Mouse (Mus musculus) left cerebral cortex, postnatal 14 days (tissue): ENCODE data around the gene Epb41l3. TPM values are rescaled to one million over a fixed set of nuclear protein-coding genes. Genes with fewer than 3 reads are reported as not detected.

ENCODE experiments used
- DNase-seq, 2 experiments: peaks; one replicate each; pipeline ENCODE4 v3.0.0; 2021 to 2022; ENCODE audit warnings: low spot score in 2 of 2, mixed read lengths in 1 of 2
- intact Hi-C: fragments of 180-260 bp; cut with DNase I; formaldehyde crosslinking; loops from one replicate; pipeline ENCODE4 v1.15.1; 2025
- long read RNA-seq, 2 experiments: library from polyadenylated mRNA; stranded (forward); transcript quantifications; one replicate each; pipeline ENCODE4 v2.0.0; 2021
- total RNA-seq, 2 experiments: library from RNA; stranded (reverse); gene quantifications; 2 replicates each; pipeline ENCODE4 v1.2.3; 2021

The Epb41l3 gene
- total RNA-seq, result 100 to 1,000 TPM; 183 to 191 TPM
- long read RNA-seq, experiment 1, full-length matches to known transcripts, result 35 of 184 reads
- long read RNA-seq, experiment 1, partial matches to known transcripts, result 41 of 184 reads
- long read RNA-seq, experiment 1, other reads (novel, unspliced or antisense), result 108 of 184 reads
- long read RNA-seq, experiment 2, full-length matches to known transcripts, result 28 of 121 reads
- long read RNA-seq, experiment 2, partial matches to known transcripts, result 18 of 121 reads
- long read RNA-seq, experiment 2, other reads (novel, unspliced or antisense), result 75 of 121 reads

DNA sequence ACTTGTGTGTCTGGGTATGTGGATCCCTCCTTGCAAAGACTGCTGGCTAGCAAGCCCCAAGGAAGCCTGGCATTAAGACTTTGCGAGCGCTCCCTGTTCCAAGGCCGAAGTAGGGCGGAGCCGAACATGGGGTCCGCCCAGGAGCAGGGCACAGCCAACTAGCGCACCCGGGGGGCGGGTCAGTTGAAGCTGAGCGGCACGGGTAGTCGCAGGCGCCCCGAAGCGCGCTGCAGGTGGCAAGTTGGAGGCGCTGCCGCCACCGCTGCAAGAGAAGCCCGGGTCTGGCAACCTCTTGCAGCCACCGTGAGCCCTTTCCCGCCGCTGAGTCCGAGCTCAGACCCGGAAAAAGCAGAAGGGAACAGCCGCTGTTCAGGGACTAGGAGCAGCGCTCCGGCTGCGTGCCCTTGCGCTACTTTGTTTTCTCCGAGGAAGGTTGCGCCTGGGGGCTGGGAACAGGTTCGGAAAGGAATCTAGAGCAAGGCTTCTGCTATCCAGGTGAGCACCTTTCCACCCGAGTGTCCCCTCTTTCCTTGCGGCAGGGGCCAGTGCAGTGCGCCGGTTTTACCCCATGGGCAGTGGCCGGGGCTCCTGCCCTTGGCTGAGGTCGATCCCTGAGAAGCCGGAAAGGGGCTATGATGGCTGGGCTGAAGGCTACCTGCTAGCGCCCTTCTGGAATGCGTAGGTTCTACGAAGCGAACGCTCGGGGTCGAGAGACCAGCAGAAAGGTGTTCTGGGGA, at the start of gene Epb41l3:
Epb41l3 (plus strand) TSS at position 183 of the 737 bp plus-strand sequence.
- intact Hi-C loops, result no loop called here
- DNase-seq, result peak; percentile 85 to 90

DNA sequence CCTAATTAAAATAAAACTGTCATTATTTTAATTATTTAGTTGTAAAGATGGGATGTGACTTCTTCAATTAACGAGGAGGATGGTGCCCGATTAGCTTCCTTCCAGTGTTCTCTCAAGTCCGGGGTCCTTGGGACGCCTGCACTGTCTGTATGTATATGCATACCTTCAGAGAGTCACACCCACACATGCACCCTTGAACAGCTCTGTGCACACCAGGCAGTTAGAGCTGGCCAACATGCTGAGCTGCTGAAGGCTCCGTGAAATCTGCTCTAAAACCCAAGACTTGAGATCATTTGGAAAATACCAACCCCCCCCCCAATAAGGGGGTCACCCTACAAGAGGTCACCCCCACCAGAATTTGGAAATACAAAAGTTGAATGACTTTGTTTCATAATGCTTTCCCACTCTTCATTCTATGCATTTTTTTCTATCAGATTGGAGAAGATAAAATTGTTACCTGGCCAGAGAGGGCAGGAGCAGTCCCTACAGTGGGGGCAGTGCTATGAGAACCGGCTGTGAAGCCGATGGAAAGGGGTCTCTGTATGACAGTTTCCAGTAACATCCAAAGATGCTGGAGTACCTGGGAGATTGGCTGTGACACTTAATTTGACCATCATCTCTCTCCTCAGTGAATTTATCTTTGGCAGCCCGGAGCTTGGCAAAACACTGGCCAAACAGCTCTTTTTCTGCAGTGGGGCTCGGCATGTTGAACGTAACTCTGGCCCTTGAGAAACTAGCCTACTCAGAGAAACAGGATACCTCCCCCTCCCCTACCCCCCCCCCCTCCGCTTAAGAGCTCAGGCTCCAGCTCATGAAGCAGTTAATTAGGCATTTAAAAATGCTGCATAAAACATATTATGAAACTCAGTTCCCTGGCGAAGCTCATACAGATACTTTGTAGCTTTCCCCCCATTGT, 36.5 kb upstream of the Epb41l3 start:
- DNase-seq, result no peak
- intact Hi-C loops, result no loop called here

DNA sequence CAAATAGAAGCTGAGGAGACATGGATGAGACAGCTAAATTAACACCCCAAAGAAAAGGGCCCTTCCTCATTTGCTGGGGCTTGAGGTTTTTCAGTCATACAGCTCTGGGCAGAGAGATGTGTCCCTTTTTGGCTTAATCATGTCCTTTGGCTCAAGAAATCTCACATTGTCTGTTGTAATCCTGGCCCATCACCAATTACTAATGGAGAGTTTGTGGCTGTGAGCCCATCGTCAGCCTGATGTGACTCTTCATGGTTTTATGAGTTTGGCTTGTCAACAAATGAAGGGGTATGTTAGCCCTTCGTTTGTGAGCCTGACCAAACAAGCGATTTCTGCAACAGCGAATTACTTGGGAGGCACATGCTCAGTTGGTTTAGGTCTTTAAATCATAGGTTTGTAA, 34.0 kb upstream of the Epb41l3 start:
- intact Hi-C loops, result no loop called here
- no peak for DNase-seq

DNA sequence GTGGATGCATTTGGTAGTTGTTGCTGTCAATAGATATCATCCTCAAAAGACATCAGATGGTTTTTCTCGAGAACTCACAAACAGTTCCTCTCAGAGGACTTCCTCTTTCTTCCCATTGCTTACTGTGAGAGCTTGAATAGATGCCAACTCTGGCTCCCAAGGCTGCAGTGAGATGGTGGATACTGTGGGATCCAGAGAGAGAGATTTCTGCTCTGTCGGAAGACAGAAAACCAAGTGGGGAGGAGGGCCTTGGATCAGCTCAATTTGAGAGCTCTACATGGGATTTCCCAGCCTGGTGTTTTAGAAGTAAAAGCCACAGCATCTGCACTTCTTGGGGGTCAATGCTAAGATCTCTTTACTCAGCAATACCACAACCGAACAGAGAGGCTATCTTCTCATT, 26.7 kb upstream of the Epb41l3 start:
- intact Hi-C loops, result no loop called here
- no peak for DNase-seq

DNA sequence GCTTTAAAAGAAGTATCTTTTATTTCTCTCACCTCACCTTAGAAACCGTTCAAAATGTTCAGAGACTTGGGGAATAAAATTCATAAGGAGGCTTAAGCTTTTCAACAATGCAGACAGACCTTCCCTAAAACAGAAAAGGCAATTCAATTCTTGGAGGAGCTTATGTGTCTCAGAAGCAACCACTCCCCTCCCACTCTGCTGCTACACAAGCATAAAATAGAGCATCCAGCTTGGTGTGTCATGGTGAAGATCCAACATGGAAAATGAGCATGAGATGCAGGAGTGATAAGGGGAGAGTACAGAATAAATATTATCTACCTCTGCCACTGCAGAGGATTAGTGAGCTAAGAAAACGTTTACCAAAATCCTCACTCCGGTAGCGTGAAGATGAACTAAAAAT, 21.5 kb upstream of the Epb41l3 start:
- intact Hi-C loops, result no loop called here
- peak in 1 of 2 experiments; percentile 34 for DNase-seq

DNA sequence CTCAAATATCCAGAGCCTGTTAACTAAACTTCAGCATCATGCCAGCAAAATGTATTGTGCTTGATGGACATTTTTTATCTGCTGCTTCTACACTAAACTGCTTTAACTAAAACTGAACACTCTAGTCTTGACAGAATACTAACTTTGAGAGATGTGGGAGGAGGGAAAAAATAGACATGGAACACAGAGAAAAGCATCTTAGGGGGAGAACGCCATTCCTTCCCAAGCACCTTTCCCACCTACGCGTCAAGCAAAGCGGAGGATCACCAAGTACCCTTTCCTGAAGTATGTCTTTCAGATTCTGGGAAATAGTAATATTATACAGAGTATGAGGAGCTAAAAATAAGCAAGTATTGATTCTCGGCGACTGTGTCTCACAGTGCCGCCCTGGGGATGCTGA, 15.7 kb upstream of the Epb41l3 start:
- intact Hi-C loops, result no loop called here
- DNase-seq, result peak in 1 of 2 experiments; percentile 14

DNA sequence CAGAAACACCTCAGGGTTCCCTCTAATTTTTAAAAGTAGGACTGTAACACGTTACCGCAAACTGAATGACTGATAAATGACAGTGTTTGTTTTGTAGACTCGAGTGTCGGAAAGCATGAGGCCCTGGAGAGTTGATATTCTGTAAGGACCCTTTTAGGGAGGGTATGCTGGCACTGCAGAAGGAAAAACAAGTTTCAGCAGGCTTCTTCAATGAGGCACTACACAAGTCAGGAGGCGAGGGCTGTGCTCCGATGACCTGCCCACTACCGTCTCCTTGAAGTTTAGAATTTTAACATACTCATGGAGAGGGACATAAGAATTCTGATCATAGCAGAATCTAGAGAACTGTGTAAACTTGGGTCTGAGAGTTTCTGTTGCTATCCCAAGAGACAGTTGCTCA, 15.1 kb upstream of the Epb41l3 start:
- intact Hi-C loops, result no loop called here

DNA sequence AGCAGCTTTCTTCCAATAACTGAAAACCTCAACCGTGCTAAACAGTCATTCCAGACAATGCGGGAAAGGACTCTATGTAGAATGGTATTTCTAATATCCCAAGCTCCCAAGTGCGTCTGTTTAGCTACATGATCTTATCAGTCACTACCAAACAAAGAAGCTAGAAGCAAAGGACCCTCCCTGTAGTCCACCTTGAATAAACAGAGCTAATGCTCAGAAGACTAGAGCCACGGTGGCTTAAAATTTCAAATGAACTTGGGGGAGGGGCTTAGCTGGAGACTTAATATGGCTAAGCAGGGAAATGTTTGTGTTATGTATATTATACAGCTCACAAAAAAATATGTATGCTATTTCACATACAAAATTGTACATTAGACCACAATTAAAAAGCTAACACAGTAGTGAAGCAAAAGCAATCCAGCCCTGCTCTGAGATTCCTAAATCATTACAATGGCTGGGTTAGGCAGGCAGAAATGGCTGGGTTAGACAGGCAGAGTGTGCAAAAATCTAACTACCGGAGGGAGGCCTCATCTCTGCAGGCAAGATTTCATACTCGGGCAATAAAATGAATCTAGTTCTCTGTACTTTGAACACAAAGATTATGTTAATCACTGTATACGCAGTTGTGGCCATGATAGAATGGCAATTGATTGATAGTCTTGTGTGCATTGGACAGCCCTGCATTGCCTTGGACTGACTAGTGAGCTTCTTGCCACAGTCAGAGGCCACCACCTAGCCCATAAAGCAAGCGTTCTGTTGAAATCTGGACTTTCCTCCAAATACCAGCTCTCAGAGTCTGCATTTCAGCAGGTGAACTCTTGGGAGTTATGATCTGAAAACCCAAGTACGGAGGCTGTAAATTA, 13.4 kb upstream of the Epb41l3 start:
- DNase-seq, result no peak
- intact Hi-C loops, result no loop called here

More for the DNA sequence above, 15.1 kb upstream of the Epb41l3 start:
- DNase-seq, result no peak

DNA sequence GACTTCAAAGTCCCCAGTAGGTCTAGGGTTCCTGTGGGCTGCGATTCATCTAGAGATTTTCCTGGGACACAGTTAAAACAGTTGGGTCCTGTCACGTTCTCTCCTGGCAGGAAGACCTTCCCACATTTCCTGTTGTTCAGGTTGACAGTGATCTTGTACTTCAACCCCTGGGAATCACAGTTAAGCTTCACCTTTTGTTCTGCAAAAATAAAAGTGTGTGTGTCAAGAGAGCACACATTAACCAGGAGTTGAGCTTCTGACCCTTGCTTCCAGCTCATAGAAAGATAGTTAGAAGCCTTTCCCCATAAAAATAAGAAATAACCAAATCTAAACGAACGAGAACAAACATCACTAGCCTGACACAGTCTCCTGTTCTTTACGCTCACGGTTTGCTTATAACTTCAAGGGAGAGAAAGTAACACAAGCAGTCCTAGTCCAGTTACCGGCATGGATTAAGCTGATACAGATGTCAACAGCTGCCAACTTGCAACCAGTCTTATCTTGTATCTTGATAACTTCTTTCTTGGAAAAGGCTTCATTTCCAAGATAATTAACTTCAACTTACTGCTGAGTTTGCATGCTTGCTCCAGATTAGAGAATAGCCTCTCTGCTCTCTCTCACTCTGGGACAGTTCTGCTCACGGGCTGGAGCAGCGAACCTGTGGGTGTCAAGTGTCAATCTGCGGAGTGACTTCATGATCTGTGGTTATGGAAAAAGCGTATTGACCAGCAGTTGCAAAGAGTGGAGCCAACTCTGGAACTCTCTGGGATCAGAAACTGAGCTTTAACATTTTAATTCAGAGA, 7.3 kb upstream of the Epb41l3 start:
- no peak for DNase-seq
- intact Hi-C loops, result no loop called here

DNA sequence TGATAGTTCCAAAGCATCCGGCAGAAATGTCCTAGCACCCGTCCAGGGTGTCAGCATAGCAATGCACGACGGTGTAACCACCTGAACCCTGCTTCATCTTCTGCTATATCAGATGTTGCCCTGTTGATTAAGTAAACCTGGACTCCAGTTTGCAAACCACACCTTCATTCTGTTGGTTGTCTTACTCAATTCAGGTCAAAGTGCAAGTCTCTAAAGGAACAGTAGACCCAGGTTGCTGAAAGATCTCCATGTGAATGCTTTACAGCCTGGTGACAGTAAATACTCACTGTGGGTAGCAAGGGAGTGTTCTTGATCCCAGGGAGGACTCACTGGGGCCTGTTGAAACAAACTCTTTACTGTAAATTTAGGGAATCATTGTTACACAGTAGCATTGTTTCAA, 1.4 kb upstream of the Epb41l3 start:
- DNase-seq, result no peak
- intact Hi-C loops, result no loop called here

DNA sequence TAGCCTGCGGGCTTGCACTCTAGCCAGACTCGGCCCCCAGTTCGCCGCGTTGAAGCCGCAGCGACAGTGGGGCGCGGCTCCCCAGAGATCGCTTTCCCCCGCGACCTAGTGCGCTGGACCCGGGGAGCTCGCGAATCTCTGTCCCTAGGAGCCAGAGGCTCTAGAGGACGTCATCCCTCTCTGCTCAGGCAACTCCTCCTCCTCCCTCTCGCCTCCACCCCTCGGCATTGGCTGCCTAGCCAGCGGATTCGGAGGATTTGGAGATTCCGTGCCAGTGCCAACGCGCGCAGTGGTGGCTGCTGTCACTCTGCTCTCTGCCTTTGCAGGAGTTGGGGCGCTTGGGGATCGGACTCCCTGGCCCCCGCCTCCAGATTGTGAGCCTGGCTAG, 749 bp downstream of the Epb41l3 start:
- DNase-seq, result peak; percentile 74 to 78
- intact Hi-C loops, result no loop called here

DNA sequence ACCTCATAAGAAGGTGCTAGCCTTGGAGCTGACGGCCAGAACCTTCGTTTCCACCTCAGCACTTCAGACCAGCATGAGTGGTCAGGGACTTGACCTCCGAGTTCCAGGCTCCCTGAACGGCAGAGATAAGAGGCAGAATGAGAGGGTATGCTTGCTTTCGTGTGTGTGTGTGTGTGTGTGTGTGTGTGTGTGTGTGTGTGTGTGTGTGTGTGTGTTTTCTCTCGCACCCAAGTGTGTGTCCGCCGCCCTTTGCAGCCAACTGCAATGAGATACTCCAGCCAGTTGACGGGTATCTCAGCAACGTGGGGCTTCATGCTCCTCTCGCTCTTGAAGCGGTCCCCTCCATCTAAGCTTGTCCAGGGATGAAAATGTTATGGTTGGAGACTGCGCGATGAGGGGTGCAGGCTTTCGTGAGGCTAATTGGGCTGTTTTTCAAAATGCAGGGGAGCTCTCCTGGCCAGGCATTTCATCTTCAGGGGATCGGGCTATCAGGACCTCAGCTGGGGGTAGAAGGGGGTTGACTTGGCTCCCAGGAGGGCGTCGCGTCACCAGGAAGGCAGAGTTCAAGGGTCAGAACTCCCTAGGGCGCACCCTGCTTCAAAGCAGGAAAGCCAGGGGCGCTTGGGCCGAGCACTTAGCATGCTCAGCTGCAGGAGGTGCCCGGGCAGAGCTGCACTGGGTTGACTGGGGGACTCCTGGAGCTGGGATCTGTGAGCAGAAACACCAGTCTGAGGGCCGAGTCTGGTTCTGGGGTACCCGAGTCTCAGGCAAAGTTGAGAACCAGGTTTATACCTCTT, 1.5 kb downstream of the Epb41l3 start:
- peak; percentile 10 to 12 for DNase-seq
- intact Hi-C loops, result no loop called here

DNA sequence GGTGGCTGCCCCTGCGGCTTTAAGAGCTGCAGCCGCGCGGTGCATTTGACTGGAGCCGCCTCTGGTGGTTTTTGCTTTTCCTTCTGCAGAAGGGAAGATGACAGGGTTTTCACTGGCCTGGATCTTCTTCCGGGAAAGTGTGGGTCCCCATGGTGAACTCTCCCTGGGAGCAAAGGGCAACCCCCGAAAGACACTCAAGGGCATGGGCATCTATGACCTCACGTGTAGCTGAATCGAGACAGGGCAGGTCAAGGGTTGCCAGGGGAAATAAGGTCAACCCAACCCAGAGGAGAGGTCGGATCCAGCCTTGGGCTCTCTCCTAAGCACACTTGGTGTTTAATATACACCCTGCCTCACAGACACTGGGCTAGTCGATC, 2.0 kb downstream of the Epb41l3 start:
- DNase-seq, result peak in 1 of 2 experiments; percentile 16
- intact Hi-C loops, result no loop called here

DNA sequence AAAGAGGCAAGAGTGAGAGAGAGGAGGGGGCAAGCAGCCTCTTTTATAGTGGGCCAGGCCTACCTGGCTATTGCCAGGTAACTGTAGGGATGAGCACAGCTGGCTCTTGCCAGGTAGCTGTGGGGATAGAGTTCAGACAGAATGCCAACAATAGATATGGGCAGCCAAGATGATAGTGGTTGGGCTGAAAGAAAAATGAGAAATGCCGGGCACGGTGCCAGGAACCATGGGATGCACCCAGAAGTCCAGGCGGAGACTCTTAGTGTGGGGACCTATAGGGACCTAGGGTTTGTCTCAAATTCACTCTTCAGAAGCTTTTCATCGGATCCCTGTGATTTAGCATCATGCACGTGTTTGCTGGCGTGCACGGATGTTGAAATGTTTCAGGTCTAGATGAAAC, 6.8 kb downstream of the Epb41l3 start:
- intact Hi-C loops, result no loop called here
- no peak for DNase-seq

DNA sequence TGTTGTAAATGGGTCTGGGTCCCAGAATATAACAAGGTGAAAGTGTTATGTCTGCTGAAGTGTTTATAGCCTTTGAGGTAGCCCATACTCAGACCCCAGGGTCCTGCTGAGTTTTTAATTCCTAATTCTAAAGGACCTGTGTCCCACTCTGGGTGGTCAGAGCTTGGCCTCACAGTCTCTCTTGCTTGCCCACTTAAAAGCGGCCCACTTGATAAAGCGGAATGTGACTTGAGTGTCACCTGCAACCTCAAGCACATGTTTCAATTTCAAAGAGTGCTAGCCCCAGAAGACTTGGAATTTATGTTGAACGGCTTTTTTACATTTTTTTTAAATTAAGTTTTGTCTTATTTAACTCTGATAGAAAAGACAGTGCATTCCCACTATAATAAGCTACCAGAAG, 16.1 kb downstream of the Epb41l3 start:
- intact Hi-C loops, result no loop called here
- no peak for DNase-seq

DNA sequence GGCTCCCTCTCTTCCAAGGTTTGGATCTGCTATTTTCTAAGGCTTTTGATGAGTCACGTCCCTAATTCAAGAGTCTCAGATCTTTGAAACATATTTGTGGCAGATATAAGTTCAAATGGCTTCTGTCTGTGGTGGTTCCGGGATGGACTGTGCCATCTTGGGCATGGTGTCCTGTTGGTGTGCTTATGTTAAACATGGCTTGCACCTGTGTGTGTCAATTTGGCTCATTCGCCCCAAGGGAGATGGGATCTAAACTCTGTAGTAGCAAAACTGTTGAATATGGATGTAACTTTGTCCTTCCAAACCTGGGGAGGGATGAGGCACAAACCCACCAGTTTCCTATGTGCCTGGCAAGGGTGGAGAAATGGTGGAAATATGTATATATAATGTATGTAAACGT, 21.6 kb downstream of the Epb41l3 start:
- no peak for DNase-seq
- intact Hi-C loops, result no loop called here

DNA sequence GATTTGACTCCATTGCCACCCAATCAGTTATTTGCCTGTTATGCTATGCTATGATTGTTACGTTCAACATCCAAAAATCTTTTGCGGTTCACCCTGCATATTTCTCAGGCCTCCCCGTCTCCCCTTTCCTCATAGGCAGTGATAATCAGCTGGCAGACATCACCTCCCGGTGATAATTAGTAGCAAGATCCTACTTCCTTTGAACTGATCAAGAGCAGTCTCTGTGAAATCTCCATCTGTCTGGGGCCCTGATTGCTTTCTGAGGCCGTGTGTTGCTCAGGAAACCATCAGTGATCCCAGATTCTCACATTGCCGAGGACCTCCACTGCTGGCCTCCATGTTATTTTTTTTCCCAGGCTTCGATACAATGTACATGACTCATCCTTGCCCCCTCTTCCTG, 22.5 kb downstream of the Epb41l3 start:
- DNase-seq, result no peak
- intact Hi-C loops, result no loop called here

DNA sequence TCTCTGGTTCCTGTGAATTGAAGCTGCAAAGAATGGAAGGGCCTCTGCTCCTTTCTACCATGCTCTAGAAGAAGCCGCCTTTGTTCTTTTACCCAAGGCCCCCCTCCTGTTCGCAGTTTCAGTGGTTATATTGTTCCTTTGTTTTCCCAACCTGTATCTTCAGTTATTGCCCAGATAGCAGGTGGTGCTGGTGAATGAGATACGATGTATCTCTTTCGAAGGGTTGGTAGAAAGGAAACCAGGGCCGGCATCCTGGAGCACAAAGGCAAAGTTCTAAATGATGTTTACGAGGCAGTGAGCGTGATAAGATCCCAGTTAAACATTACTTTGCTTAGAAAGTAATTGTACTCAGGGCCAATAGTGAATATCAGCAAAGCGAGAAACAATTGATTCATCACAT, 27.8 kb downstream of the Epb41l3 start:
- DNase-seq, result no peak
- intact Hi-C loops, result loop anchor here (10.0 kb wide), 1 partner anchor 1239 kb away; no protein-coding TSS in a partner anchor
